Mouse (Mus musculus): ENCODE results near the gene Adam6a. TPM values are rescaled to one million over a fixed set of nuclear protein-coding genes. Genes with fewer than 3 reads are reported as not detected.

Adam6a gene
- not detected for total RNA-seq (2023)

DNA sequence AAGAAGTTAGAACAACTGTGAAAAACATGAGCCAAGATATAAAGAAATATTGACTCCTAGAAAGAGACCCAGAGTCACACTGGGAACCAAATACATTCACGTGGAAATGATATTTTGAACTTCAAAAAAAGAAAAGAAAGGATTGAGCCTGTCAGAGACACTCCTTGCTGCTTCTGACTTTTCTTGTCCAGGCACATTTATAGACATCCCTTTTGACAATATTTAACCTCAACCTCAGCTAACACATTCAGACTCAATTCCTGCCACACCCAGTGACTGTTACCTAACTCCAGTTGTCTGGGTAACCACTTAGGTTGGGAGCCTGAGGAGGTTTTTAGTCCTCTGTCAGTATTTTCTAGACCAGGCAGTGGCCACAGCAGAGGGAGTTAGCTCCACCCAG is at the start of gene Adam6a:
Gene Adam6a (plus strand): TSS at position 301 of the 400 bp plus-strand sequence.

Other genes with a start within 250 kb of the Adam6a start
- gene Adam6b, start 54.4 kb upstream of the Adam6a start, total RNA-seq (2023) = 2.1 TPM